Mouse (Mus musculus) midbrain, embryonic 11.5 days (tissue): ENCODE measurements around the gene Kctd4. TPM values are rescaled to one million over a fixed set of nuclear protein-coding genes. Genes with fewer than 3 reads are reported as not detected.

ENCODE experiments used
- ATAC-seq: fragments of 200-750 bp; cut with Nextera tagmentation; 2 replicates; pipeline ENCODE4 v1.8.0; 2017; ENCODE audit warnings: moderate TSS enrichment, moderate library complexity; ENCODE audit not compliant: low FRiP score
- DNase-seq: peaks from one replicate; pipeline ENCODE4 v3.0.0; 2015; ENCODE audit warnings: low spot score; ENCODE audit errors: missing footprints
- H3K27ac ChIP-seq: fragments of 300-500 bp; sonication (generic); 2 replicates; pipeline ENCODE4 v1.5.1; 2014; ENCODE audit warnings: low read depth, low read length
- H3K27me3 ChIP-seq: fragments of 300-500 bp; sonication (generic); 2 replicates; pipeline ENCODE4 v1.6.1; 2014; ENCODE audit warnings: mild to moderate bottlenecking, low read length, moderate library complexity, mixed read lengths; ENCODE audit not compliant: control insufficient read depth, insufficient read depth
- H3K36me3 ChIP-seq: fragments of 300-500 bp; sonication (generic); 2 replicates; pipeline ENCODE4 v1.6.1; 2014; ENCODE audit warnings: mild to moderate bottlenecking, low read length, moderate library complexity, mixed read lengths; ENCODE audit not compliant: control insufficient read depth, insufficient read depth
- H3K4me1 ChIP-seq: fragments of 300-500 bp; sonication (generic); 2 replicates; pipeline ENCODE4 v1.6.1; 2014; ENCODE audit warnings: low read length; ENCODE audit not compliant: control insufficient read depth, insufficient read depth
- H3K4me2 ChIP-seq: fragments of 300-500 bp; sonication (generic); 2 replicates; pipeline ENCODE4 v1.6.1; 2014; ENCODE audit warnings: mild to moderate bottlenecking, moderate library complexity
- H3K4me3 ChIP-seq: fragments of 300-500 bp; sonication (generic); 2 replicates; pipeline ENCODE4 v1.5.1; 2014; ENCODE audit warnings: low read depth, low read length
- H3K9ac ChIP-seq: fragments of 300-500 bp; sonication (generic); 2 replicates; pipeline ENCODE4 v1.6.1; 2014; ENCODE audit warnings: low read length
- H3K9me3 ChIP-seq: fragments of 300-500 bp; sonication (generic); 2 replicates; pipeline ENCODE4 v1.6.1; 2016; ENCODE audit warnings: low read length; ENCODE audit not compliant: control insufficient read depth
- WGBS: fragments of 180-500 bp; shearing (Covaris S2); extraction: QIAGEN DNeasy Blood & Tissue Kit; methylation state at CpG from one replicate; pipeline ENCODE4 v1.1.7; 2014; 5-methylcytosine and 5-hydroxymethylcytosine counted together
- polyA plus RNA-seq: library from polyadenylated mRNA; unstranded; fragments of >200 nt; fragmentation: Nextera tagmentation; extraction: Ambion mirVana; gene quantifications from 2 replicates; pipeline ENCODE4 v1.2.1, GENCODE M21; 2014

Gene Kctd4
- polyA plus RNA-seq, 1 experiment from 2014 or later = 0.83 TPM

DNA sequence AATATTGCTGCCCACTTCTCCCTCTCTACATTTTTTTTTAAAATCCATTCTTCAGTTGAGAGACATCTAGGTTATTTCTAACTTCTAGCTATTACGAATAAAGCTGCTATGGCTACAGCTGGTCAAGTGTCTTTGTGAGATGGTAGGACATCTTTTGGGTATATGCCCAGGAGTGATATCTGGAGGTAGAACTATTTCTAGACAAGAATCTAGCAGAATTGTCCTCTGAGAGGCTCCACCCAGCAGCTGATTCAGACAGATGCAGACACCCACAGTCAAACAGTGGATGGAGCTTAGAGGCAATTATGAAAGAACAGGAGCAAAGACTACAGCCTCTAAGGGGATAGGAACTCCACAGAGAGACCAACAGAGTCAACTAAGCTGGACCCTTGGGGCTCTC lies 13.3 kb upstream of the Kctd4 start:
- ATAC-seq = no peak
- H3K27me3 ChIP-seq = no peaks in the 10 kb centered on the region
- H3K4me3 ChIP-seq = no peak overlapping the region
- H3K27ac ChIP-seq = no peak overlapping the region
- no peaks in the 10 kb centered on the region for H3K4me1 ChIP-seq
- no peaks in the 10 kb centered on the region for H3K36me3 ChIP-seq
- H3K9me3 ChIP-seq = no peaks in the 10 kb centered on the region
- no peak overlapping the region for H3K9ac ChIP-seq
- H3K4me2 ChIP-seq = no peak overlapping the region
- DNase-seq = no peak
- 100% methylated on average over 1 of the region's 1 CpGs for WGBS

DNA sequence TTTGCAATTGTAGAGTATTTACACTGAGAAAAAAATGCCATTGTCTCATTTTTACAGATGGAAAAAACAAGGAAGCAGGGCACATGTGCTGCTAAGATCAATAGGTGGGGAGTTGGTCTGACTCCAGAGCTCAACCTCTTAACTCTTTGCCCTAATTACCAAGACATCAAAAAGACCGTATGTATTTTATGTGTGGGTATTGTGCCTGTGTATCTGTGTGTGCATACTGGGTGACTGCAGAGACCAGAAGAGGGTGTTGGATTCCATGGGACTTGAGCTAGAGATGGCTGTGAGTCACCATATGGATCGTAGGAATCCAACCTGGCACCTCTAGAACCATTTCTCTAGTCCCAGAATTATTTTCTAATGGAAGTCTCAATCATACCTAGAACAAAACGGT lies 12.4 kb upstream of the Kctd4 start:
- Histone ChIP-seq H3K4me3 (no peak overlapping the region), H3K4me1 (no peaks in the 10 kb centered on the region), H3K27ac (no peak overlapping the region), H3K36me3 (no peaks in the 10 kb centered on the region), H3K9me3 (no peaks in the 10 kb centered on the region), H3K9ac (no peak overlapping the region), H3K4me2 (no peak overlapping the region), H3K27me3 (no peaks in the 10 kb centered on the region)
- ATAC-seq = no peak
- 98% methylated on average over 3 of the region's 3 CpGs for WGBS
- no peak for DNase-seq

- ATAC-seq = no peak
- WGBS = 58% methylated on average over 3 of the region's 3 CpGs
- Histone ChIP-seq H3K36me3 (no peaks in the 10 kb centered on the region), H3K4me1 (no peaks in the 10 kb centered on the region), H3K27me3 (no peaks in the 10 kb centered on the region), H3K27ac (no peak overlapping the region), H3K4me2 (no peak overlapping the region), H3K9ac (no peak overlapping the region), H3K4me3 (no peak overlapping the region), H3K9me3 (no peaks in the 10 kb centered on the region)
- DNase-seq = no peak
These were observed 7.1 kb upstream of the Kctd4 start for GRCm38 (mm10) chr14:75947674-75948073.

- Histone ChIP-seq H3K4me2 (no peak overlapping the region), H3K4me3 (no peak overlapping the region), H3K9me3 (no peaks in the 10 kb centered on the region), H3K9ac (no peak overlapping the region), H3K4me1 (no peaks in the 10 kb centered on the region), H3K36me3 (no peaks in the 10 kb centered on the region), H3K27ac (no peak overlapping the region), H3K27me3 (no peaks in the 10 kb centered on the region)
- DNase-seq (no peak), ATAC-seq (no peak)
- WGBS = 63% methylated on average over 2 of the region's 2 CpGs
These were observed 1.8 kb upstream of the Kctd4 start for GRCm38 (mm10) chr14:75953011-75953410.

DNA sequence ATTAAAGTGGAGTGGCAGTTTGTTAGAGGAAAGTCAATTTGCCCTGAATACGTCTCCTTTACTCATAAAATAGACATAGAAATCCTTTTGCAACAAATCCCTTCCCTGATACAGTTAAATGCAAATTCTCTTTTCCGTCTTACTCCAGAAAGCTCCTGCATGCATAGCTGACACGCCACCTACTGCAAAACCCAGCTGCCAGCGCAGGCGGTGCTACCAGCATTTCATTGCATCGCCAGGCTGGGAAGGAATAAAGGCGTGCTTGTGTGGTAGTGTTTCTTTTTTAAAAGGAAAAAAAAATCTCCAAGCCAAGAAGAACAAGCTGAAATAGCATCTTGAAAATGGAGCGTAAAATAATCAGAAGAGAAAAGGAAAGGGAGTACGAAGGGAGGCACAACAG lies 7.4 kb downstream of the Kctd4 start:
- Histone ChIP-seq H3K4me2 (no peak overlapping the region), H3K9me3 (no peaks in the 10 kb centered on the region), H3K36me3 (no peaks in the 10 kb centered on the region), H3K4me3 (no peak overlapping the region), H3K4me1 (no peaks in the 10 kb centered on the region), H3K27ac (no peak overlapping the region), H3K27me3 (no peaks in the 10 kb centered on the region), H3K9ac (no peak overlapping the region)
- ATAC-seq (no peak), DNase-seq (no peak)
- whole genome bisulfite sequencing = 86% methylated on average over 9 of the region's 9 CpGs

GRCm38 (mm10) chr14:75963215-75963614 lies 8.4 kb downstream of the Kctd4 start:
- H3K4me1 ChIP-seq = no peaks in the 10 kb centered on the region
- no peak overlapping the region for H3K4me3 ChIP-seq
- DNase-seq (no peak), ATAC-seq (no peak)
- 60% methylated on average over 5 of the region's 5 CpGs for WGBS
- no peak overlapping the region for H3K9ac ChIP-seq
- H3K9me3 ChIP-seq = no peaks in the 10 kb centered on the region
- H3K36me3 ChIP-seq = no peaks in the 10 kb centered on the region
- H3K27me3 ChIP-seq = no peaks in the 10 kb centered on the region
- no peak overlapping the region for H3K4me2 ChIP-seq
- H3K27ac ChIP-seq = no peak overlapping the region

DNA sequence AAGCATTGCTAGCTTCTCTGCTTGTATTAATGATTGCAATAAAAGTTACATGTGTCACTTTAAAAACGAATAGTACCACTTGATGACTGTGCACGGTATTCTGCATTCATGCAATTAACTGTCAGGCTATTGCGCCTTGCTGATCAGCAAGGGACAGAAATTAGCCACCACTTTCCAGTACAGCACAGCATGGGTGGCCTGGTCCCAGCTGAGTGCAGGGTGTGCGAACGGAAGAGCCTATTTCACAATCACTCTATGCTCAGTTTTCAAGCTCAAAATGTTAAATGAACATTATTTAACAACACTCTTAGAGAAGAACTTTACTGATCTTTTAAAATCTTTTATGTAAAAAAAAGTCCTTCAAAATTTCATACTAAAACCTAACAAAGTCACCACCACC lies 9.2 kb downstream of the Kctd4 start:
- WGBS = 80% methylated on average over 5 of the region's 5 CpGs
- no peak overlapping the region for H3K4me3 ChIP-seq
- ATAC-seq = no peak
- no peak overlapping the region for H3K27ac ChIP-seq
- no peak overlapping the region for H3K9ac ChIP-seq
- no peaks in the 10 kb centered on the region for H3K36me3 ChIP-seq
- no peaks in the 10 kb centered on the region for H3K4me1 ChIP-seq
- DNase-seq = no peak
- no peaks in the 10 kb centered on the region for H3K27me3 ChIP-seq
- H3K9me3 ChIP-seq = no peaks in the 10 kb centered on the region
- no peak overlapping the region for H3K4me2 ChIP-seq

GRCm38 (mm10) chr14:75964433-75964832 lies 9.6 kb downstream of the Kctd4 start:
- Histone ChIP-seq H3K27ac (no peak overlapping the region), H3K4me1 (no peaks in the 10 kb centered on the region), H3K9me3 (no peaks in the 10 kb centered on the region), H3K4me3 (no peak overlapping the region), H3K9ac (no peak overlapping the region), H3K27me3 (no peaks in the 10 kb centered on the region), H3K36me3 (no peaks in the 10 kb centered on the region), H3K4me2 (no peak overlapping the region)
- DNase-seq = no peak
- 92% methylated on average over 1 of the region's 1 CpGs for WGBS
- no peak for ATAC-seq

- H3K27ac ChIP-seq = no peak overlapping the region
- no peaks in the 10 kb centered on the region for H3K36me3 ChIP-seq
- 86% methylated on average over 5 of the region's 5 CpGs for WGBS
These were observed 12.5 kb downstream of the Kctd4 start for GRCm38 (mm10) chr14:75967291-75967690.

DNA sequence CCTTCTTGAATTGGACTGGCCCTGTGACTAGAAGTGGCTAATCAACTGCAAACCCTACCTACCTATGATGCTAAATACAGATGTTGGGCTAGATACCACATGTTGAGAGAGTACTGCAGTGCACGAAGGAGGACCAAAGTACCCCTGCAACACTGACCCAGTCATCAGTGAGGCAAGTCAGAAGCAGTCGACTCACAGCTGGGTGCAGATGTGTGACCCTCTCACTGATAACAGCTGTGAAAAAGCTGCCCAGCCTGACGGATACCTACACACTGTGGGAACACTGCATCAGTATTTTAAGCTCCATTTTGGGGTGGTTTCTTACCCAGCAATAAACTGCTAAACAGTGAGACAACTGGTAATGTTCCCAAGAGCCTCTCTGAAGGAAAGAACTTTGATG lies 21.3 kb downstream of the Kctd4 start:
- 70% methylated on average over 3 of the region's 3 CpGs for WGBS
- no peaks in the 10 kb centered on the region for H3K36me3 ChIP-seq

More at GRCm38 (mm10) chr14:75967291-75967690, 12.5 kb downstream of the Kctd4 start:
- Histone ChIP-seq H3K27me3 (no peaks in the 10 kb centered on the region), H3K4me1 (no peaks in the 10 kb centered on the region), H3K9ac (no peak overlapping the region), H3K4me3 (no peak overlapping the region), H3K4me2 (no peak overlapping the region), H3K9me3 (no peaks in the 10 kb centered on the region)
- no peak for ATAC-seq
- no peak for DNase-seq

More for the DNA sequence above, 21.3 kb downstream of the Kctd4 start:
- H3K4me3 ChIP-seq = no peak overlapping the region
- ATAC-seq = no peak
- no peaks in the 10 kb centered on the region for H3K9me3 ChIP-seq
- H3K4me1 ChIP-seq = no peaks in the 10 kb centered on the region
- no peak overlapping the region for H3K9ac ChIP-seq
- DNase-seq = no peak
- H3K4me2 ChIP-seq = no peak overlapping the region
- H3K27me3 ChIP-seq = no peaks in the 10 kb centered on the region
- H3K27ac ChIP-seq = no peak overlapping the region
